Mouse (Mus musculus) ovary, postnatal 14 days (tissue): ENCODE measurements around the gene Oas1g.
"Not testable (repeated sequence)": the region's sequence is repeated elsewhere in the genome, so short reads cannot be mapped to it uniquely, and the experiment has no call there.

Experiments
- DNase-seq: peaks from one replicate; pipeline ENCODE4 v3.0.0; 2022; ENCODE audit warnings: low spot score

Gene Oas1g

DNA sequence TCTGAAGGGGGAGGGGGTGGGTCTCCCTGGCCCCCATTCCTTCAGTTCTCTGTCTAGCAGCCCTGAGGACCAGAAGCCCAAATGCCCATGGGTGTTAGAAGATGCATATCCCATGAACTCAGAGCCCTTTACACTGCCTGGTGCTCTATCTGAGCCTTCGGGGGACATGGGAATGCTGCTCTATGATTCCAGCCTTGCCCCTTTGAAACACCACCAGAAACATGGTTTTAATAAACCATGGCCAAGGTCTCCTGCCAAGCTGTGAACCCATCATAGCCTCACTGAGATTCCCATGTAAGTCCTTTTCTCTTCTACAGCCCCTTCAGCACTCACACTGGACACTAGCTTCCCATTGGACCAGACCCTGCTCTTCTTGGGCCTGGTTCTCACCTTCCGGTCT lies 2.6 kb upstream of the Oas1g start:
- DNase-seq: no peak

DNA sequence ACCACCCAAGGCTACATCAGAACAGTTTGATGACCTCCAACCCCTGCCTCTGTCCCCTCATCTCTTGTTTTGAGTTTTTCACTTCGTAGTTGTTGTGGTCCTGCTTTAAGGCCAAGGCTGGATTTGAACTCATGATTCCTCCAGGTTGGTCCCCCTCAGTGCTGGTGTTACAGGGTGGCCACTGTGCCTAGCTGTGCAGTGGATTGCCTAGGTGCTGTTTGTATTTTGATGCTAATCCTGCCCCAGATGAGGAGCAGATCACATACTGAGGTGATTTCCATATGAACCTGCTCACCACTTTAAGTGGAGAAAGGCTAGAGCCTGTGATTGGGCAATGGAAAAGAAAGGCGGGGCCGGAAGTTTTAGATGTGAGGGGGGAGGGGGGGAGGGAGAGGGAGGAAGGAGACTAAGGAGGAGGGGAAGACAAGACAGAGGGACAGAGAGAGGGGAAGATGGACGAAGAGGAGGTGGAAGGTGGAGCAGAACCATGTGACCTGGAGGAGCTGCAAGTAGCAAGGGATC lies 942 bp upstream of the Oas1g start:
- not testable (repeated sequence) for DNase-seq

DNA sequence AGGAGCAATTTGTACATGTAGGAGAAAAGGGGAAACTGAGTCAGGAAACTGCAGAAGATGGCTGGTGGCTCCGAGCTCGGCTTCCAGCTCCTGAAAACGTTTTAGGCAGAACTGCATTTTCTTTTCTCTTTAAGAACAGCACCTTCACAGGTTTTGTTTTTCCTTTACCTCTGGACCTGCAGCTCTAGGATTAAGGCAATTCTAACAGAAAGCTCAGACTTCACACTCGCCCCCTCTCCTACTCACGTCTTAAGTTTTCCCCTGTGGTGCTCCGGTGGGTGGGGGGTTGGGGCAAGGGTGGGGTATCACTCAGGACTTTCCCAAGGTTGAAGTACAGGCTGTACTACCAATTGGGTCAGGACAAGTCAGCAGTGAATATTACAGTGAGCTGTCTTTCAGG lies 418 bp upstream of the Oas1g start:
- DNase-seq: no peak

DNA sequence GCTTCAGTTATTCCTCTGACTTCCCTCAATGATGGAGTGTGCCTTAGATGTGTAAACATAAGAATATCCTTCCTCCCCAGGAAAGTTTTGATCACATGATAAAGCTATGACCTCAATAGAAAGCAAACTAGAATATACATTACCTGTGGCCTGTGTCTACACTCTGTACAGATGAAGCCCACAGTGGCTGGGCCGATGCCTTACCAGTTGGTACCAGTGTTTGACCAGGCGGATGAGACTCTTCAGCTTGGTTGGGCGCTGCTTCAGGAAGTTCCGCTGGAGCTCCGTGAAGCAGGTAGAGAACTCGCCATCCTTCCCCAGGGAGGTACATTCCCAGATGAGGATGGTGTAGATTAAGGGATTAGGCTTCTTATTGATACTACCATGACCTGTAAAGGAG lies 5.7 kb downstream of the Oas1g start:
- not testable (repeated sequence) for DNase-seq

GRCm38 (mm10) chr5:120878803-120879202 lies 8.6 kb downstream of the Oas1g start:
- DNase-seq: not testable (repeated sequence)

- not testable (repeated sequence) for DNase-seq
Observed at GRCm38 (mm10) chr5:120877407-120877806, 10.0 kb downstream of the Oas1g start.

- DNase-seq: not testable (repeated sequence)
Observed at GRCm38 (mm10) chr5:120876839-120877238, 10.6 kb downstream of the Oas1g start.

- no peak for DNase-seq
Observed at GRCm38 (mm10) chr5:120871469-120871868, 15.9 kb downstream of the Oas1g start.

GRCm38 (mm10) chr5:120870782-120871181 lies 16.6 kb downstream of the Oas1g start:
- no peak for DNase-seq

DNA sequence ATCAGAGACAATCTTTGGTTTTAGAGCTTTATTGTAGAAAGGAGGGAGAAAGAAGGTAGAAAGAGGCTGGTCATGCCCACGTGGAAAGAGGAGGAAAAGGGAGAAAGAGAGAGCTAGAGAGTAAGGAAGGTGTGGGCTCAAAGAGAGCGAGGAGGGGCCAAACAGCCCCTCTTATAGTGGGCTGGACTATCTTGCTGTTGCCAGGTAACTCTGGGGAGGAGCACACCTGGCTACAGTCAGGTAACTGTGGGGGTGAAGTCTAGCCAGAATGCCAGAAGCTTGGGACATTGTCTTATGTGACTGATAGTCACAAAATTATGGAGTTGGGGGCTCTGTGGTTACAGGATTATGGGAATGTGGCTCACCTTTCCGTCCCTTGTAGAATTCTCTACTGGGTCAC lies 17.3 kb downstream of the Oas1g start:
- no peak for DNase-seq

DNA sequence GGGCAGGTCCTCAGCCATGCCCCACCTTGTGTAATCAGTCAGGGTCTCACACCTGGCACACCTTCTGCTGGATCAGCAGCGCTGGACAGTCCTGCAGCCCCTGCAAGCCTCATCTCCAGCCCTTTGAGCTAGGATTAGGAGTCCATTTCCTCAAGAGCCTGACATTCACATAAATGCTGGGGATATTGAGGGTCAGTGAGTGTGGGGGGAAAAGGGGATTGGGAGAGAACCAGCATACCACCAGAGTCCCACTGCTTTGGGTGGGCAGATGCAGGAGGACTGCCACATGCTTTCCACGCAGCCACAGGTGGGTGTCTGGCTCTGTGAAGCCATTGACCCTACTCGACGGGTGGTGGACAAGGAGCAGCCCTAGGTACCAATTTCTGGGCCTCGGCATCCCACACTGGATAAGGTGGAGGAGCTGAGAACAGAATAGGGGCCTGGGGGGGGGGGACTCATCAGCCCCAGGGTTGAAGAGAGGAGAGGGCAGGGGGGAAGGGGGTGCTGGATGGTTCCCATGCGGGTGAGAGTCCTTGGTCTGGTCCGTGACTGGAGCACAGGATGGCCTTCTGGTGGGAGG lies 17.9 kb downstream of the Oas1g start:
- DNase-seq: no peak

DNA sequence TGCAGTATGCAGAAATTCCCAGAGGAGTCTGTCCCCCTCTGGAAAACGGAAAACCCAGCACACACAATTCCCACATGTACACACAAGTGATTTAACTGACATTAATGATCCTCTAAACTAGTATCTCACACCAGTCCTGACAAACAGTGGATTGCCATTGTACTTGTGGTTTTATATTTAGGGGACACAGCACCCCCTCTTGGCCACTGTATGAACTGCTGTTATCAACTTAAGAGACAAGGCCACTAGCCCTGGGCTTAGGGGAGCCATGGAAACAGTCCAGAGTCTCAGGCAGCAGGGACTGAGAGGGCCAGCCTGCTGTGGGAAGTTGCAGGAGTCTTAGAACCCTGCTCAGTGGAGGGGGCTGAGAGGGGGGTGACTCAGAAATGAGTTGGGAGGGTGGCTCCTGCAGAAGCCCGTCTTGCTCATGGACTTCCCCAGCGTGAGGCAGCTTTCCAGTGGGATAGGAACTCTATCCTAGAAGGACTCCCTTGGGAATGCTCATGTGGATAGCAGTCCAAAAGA lies 22.0 kb downstream of the Oas1g start:
- no peak for DNase-seq

GRCm38 (mm10) chr5:120861121-120861520 lies 26.3 kb downstream of the Oas1g start, which contains the start of gene Oas1h:
Gene Oas1h (plus strand): TSS chr5:120861421.
- DNase-seq: no peak

GRCm38 (mm10) chr5:120859241-120859640 lies 28.2 kb downstream of the Oas1g start:
- no peak for DNase-seq

- DNase-seq: peak; percentile 2
Observed at GRCm38 (mm10) chr5:120849601-120850136, 37.7 kb downstream of the Oas1g start.

GRCm38 (mm10) chr5:120847067-120847466 lies 40.3 kb downstream of the Oas1g start, which contains the start of gene Oas1f:
Gene Oas1f (plus strand): TSS chr5:120847367.
- no peak for DNase-seq

DNA sequence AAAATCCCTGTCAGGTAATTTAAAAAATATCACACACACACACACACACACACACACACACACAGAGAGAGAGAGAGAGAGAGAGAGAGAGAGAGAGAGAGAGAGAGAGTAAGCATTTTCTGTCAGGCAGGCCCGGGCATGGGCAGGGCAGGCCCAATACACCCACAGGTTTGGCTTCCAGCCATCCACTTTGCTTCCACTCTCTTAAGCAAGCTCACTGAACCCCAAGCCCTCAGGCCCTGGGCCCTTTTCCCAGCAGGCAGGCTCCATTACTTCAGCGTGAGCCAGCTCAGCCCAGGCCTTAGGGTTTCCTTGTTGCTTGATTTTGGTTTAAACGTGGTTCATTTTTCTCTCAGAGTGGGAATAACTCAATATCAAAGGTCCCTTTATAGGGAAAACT lies 42.7 kb downstream of the Oas1g start:
- DNase-seq: no peak

- no peak for DNase-seq
Observed at GRCm38 (mm10) chr5:120836731-120837585, 50.5 kb downstream of the Oas1g start.

DNA sequence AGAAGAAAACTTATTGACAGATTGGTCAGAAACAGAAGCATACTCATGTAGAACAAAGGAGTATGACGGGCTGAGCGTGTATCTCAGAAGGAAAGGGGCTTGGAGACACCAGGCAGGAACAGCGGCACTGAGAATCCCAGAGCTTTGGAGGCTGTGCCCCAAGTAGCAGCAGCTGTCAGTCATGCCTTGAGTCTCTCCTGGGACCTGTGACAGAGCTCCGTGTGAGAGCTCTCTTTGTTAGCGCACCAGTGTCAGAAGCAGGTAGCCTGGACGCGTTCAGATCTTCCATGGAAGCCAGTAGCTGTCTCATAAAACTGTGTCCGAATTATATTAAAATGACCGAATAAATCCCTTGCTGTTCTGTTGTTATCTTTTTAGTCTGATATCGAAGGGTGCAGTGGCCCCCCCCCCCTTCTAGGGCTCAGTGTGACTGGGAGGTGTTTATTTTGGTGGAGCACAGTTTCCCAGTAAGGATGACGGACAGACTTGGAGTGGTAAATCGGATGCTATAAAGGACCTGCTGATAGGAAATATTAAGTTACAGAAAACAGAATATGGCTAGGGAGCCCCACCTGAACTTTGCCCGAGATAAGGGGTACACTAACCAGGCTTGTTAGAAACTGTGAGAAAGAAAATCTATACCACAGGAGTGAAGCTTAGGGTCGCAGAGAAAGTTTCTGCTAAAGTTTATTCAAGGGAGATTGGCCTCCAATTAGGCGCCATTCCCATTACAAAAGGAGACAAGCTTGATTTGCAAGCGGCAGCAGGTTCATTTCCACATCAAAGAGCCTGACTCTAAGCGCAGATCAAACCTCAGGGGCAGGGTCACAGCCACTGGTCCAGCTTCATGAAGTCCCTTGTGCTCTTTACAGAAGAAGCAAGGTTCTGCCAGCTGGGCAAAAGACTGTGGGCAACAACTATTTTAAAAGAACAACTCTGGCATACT lies 53.8 kb downstream of the Oas1g start:
- DNase-seq: no peak

- no peak for DNase-seq
Observed at GRCm38 (mm10) chr5:120831031-120831430, 56.4 kb downstream of the Oas1g start.
